Mouse (Mus musculus) liver, adult 2 months (tissue): ENCODE measurements around the gene Ttn. TPM values are rescaled to one million over a fixed set of nuclear protein-coding genes. Genes with fewer than 3 reads are reported as not detected.

Source experiments
- DNase-seq: peaks from one replicate; pipeline ENCODE4 v3.0.0-alpha.2; 2011; ENCODE audit warnings: low read depth, low spot score; ENCODE audit errors: extremely low read depth
- H3K27ac ChIP-seq: fragments of 200-500 bp; replicated peaks from 2 replicates; pipeline ENCODE4 v1.5.1; 2012; ENCODE audit warnings: low read depth, mild to moderate bottlenecking, control low read depth, inconsistent platforms, low read length; ENCODE audit not compliant: insufficient read depth
- H3K27me3 ChIP-seq: fragments of 200-500 bp; 2 replicates; pipeline ENCODE4 v1.6.1; 2012; ENCODE audit warnings: mild to moderate bottlenecking, moderate library complexity, low read length, inconsistent platforms; ENCODE audit not compliant: control insufficient read depth, insufficient read depth
- H3K36me3 ChIP-seq: fragments of 200-500 bp; 2 replicates; pipeline ENCODE4 v1.6.1; 2012; ENCODE audit warnings: low read length, inconsistent platforms; ENCODE audit not compliant: control insufficient read depth, insufficient read depth
- H3K4me1 ChIP-seq: fragments of 200-500 bp; 2 replicates; pipeline ENCODE4 v1.6.1; 2011; ENCODE audit warnings: low read length; ENCODE audit not compliant: control insufficient read depth, insufficient read depth
- H3K4me3 ChIP-seq: fragments of 200-500 bp; 2 replicates; pipeline ENCODE4 v1.5.1; 2011; ENCODE audit warnings: low read depth, mild to moderate bottlenecking, control low read depth, low read length, moderate library complexity; ENCODE audit not compliant: insufficient read depth
- H3K79me2 ChIP-seq: fragments of 200-500 bp; 2 replicates; pipeline ENCODE4 v1.6.1; 2012; ENCODE audit warnings: inconsistent platforms, mild to moderate bottlenecking, low read length, moderate library complexity; ENCODE audit not compliant: control insufficient read depth, insufficient read depth
- H3K9ac ChIP-seq: fragments of 200-500 bp; 2 replicates; pipeline ENCODE4 v1.6.1; 2012; ENCODE audit warnings: low read depth, mild to moderate bottlenecking, control low read depth, inconsistent platforms, low read length
- CTCF ChIP-seq: fragments of 200-500 bp; IDR thresholded peaks from 2 replicates; pipeline ENCODE4 v1.5.1; 2011; ENCODE audit warnings: low read depth, low read length, control low read depth
- POLR2A ChIP-seq: fragments of 200-500 bp; IDR thresholded peaks from 2 replicates; pipeline ENCODE4 v1.6.1; 2011; ENCODE audit warnings: low read length, control low read depth; ENCODE audit not compliant: insufficient read depth; ENCODE audit errors: extremely low read depth
- WGBS: fragments of 180-500 bp; shearing (Covaris S2); methylation state at CpG from one replicate; pipeline ENCODE4 v1.1.7; 2018; 5-methylcytosine and 5-hydroxymethylcytosine counted together
- polyA plus RNA-seq: library from polyadenylated mRNA; depleted of rRNA; stranded (reverse); fragments of >200 nt; gene quantifications from 2 replicates; pipeline ENCODE4 v1.2.3, GENCODE M21; 2012
- total RNA-seq: library from RNA; depleted of rRNA; stranded (reverse); fragments of >200 nt; gene quantifications from 2 replicates; pipeline ENCODE4 v1.2.3, GENCODE M21; 2014

Gene Ttn
- total and polyA plus RNA-seq, 2 experiments, result 0.01 to 4.9 TPM

GRCm38 (mm10) chr2:76820472-76820871 lies 161.9 kb downstream of the Ttn start:
- no peaks in the 10 kb centered on the region for H3K4me1 ChIP-seq
- no peak for DNase-seq
- TF ChIP-seq CTCF, result no peak
- TF ChIP-seq POLR2A, result no peak
- H3K27me3 ChIP-seq, result no peaks in the 10 kb centered on the region
- no peak overlapping the region for H3K27ac ChIP-seq
- H3K9ac ChIP-seq, result no peak overlapping the region
- H3K4me3 ChIP-seq, result no peak overlapping the region
- no peaks in the 10 kb centered on the region for H3K36me3 ChIP-seq
- no peaks in the 10 kb centered on the region for H3K79me2 ChIP-seq

- DNase-seq, result no peak
- H3K4me3 ChIP-seq, result no peak overlapping the region
- 68% methylated on average over 2 of the region's 2 CpGs for WGBS
- no peaks in the 10 kb centered on the region for H3K36me3 ChIP-seq
- H3K27me3 ChIP-seq, result no peaks in the 10 kb centered on the region
- H3K79me2 ChIP-seq, result no peaks in the 10 kb centered on the region
- H3K9ac ChIP-seq, result no peak overlapping the region
- H3K4me1 ChIP-seq, result no peaks in the 10 kb centered on the region
- H3K27ac ChIP-seq, result no peak overlapping the region
- TF ChIP-seq CTCF (no peak), POLR2A (no peak)
These were observed 164.6 kb downstream of the Ttn start for GRCm38 (mm10) chr2:76817796-76818195.

DNA sequence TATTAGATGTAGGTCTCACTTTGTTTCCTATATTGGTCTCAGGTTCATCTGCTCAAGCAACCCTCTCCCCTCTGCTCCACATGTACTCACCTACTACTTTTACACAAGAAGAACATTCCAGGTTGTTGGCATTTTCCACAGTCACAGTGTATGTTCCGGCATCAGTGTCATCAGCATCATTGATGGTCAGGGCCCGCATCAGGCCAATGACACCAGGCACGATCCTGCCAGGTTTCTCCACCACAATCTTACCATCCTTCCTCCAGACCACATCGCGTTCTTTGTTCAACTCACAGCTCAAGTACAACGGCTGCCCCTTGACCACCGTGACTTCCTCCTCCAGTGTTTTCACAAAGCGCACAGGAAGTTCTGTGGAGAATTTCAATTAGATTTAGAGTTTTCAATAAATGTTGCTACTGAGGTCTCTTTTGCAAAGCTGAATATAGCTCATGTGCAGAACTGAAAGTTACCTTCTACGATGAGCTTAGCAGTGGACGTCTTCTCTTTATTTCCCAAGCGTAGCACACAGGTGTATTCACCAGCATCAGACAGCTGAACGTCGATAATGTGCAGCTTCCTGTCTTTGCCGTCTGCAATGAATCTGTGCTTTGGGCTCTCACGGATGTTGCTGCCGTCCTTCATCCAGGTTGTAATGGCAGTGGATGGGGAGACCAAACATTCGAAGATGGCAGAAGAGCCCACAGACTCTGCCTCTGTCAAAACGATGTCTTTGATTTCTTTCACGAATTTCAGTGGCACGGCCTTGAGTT lies 168.1 kb downstream of the Ttn start:
- no peaks in the 10 kb centered on the region for H3K36me3 ChIP-seq
- no peaks in the 10 kb centered on the region for H3K4me1 ChIP-seq
- H3K9ac ChIP-seq, result no peak overlapping the region
- no peaks in the 10 kb centered on the region for H3K27me3 ChIP-seq
- 84% methylated on average over 20 of the region's 20 CpGs for WGBS
- no peak overlapping the region for H3K4me3 ChIP-seq
- H3K27ac ChIP-seq, result no peak overlapping the region
- no peak for DNase-seq
- no peaks in the 10 kb centered on the region for H3K79me2 ChIP-seq
- TF ChIP-seq CTCF (no peak), POLR2A (no peak)

DNA sequence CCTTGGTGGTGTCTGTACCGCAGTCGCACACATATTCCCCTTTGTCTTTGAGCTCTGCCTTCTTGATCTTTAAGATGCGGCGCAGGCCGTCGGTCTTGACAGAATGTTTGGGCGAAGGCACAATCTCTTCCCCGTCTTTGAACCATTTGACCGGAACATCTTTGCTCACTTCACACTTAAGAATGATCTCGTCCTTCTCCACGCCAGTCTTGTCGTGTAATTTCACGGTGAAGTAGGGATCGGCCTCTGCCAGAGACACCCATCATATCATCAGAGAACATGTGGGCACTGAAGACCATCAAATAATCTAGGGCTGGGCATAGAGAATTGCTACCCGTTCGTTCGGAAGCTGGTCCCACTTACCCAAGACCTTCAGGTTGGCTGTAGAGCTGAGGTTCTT lies 171.2 kb downstream of the Ttn start:
- TF ChIP-seq POLR2A, result no peak
- no peak for TF ChIP-seq CTCF
- H3K4me1 ChIP-seq, result no peaks in the 10 kb centered on the region
- DNase-seq, result no peak
- no peaks in the 10 kb centered on the region for H3K27me3 ChIP-seq
- H3K36me3 ChIP-seq, result no peaks in the 10 kb centered on the region
- no peak overlapping the region for H3K4me3 ChIP-seq
- no peak overlapping the region for H3K9ac ChIP-seq
- WGBS, result 95% methylated on average over 17 of the region's 17 CpGs
- no peak overlapping the region for H3K27ac ChIP-seq
- no peaks in the 10 kb centered on the region for H3K79me2 ChIP-seq

DNA sequence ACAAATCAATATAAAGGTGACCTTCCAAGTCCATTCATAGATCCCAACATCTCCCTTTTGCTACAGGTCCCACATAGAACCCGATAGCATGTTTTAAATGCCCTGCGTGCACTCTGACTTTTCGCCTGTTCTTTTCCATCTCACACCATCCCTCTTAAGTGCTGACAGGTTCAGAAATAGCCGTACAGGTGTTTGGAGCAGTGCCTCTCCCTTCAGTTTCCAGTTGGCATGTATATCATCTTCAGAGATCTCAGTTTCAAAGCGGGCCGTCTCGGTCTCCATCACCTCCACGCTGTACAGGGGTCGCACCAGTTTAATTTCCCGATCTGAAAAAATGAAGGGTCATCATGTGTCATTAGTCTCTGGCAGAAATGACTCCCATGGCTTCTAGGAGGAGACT lies 174.0 kb downstream of the Ttn start:
- H3K27me3 ChIP-seq, result no peaks in the 10 kb centered on the region
- no peaks in the 10 kb centered on the region for H3K79me2 ChIP-seq
- no peak overlapping the region for H3K9ac ChIP-seq
- no peaks in the 10 kb centered on the region for H3K36me3 ChIP-seq
- no peak for DNase-seq
- WGBS, result 91% methylated on average over 10 of the region's 10 CpGs
- H3K4me1 ChIP-seq, result no peaks in the 10 kb centered on the region
- no peak overlapping the region for H3K27ac ChIP-seq
- H3K4me3 ChIP-seq, result no peak overlapping the region
- TF ChIP-seq CTCF (no peak), POLR2A (no peak)

GRCm38 (mm10) chr2:76807284-76807683 lies 175.1 kb downstream of the Ttn start:
- H3K79me2 ChIP-seq, result no peaks in the 10 kb centered on the region
- no peaks in the 10 kb centered on the region for H3K36me3 ChIP-seq
- no peak overlapping the region for H3K27ac ChIP-seq
- no peak overlapping the region for H3K9ac ChIP-seq
- H3K4me3 ChIP-seq, result no peak overlapping the region
- 76% methylated on average over 7 of the region's 7 CpGs for WGBS
- H3K4me1 ChIP-seq, result no peaks in the 10 kb centered on the region
- TF ChIP-seq CTCF (no peak), POLR2A (no peak)
- DNase-seq, result no peak
- no peaks in the 10 kb centered on the region for H3K27me3 ChIP-seq
